ENCODE assay signal across 11 mouse cellular contexts in genomic region chr6:15719919-15720318, GRCm38 (mm10). TPM values are rescaled to one million over a fixed set of nuclear protein-coding genes. Genes with fewer than 3 reads are reported as not detected.
DNase-seq lines count a peak whose midpoint lies in the region; ATAC-seq and TF ChIP-seq lines count a peak whose summit lies in the region.
"Had no signal": no experiment of that assay in that cellular context is flagged by ENCODE, and none has a peak within 500 bp of the region (broad histone marks: within the 10 kb centered on the region; RNA-seq: fewer than 3 reads in every experiment).

No protein-coding gene starts in this region.

- no peak for TF ChIP-seq EP300 in stomach, postnatal 0 days (optimal IDR thresholded peaks at IDR 0.05)

- ATAC-seq in intestine, postnatal 0 days = peak; percentile 75
- ATAC-seq in stomach, postnatal 0 days (ENCODE audit: low FRiP score, low TSS enrichment) = peak; percentile 59

- H3K27ac ChIP-seq in intestine, postnatal 0 days (ENCODE audit: low read depth, low read length) = no peak overlapping the region
- peak overlapping the region; percentile 95; the same call in 1 of the 2 replicates for H3K27ac ChIP-seq in stomach, postnatal 0 days (replicated peaks)
- H3K27ac ChIP-seq: neural tube, embryonic 12.5 days had no signal

- no peaks in the 10 kb centered on the region for H3K4me1 ChIP-seq in intestine, postnatal 0 days (replicated peaks; ENCODE audit: control insufficient read depth, insufficient read depth, low read length)
- H3K4me1 ChIP-seq in stomach, postnatal 0 days (replicated peaks; ENCODE audit: control insufficient read depth, insufficient read depth) = no peaks in the 10 kb centered on the region

- H3K36me3 ChIP-seq in intestine, postnatal 0 days (ENCODE audit: control insufficient read depth, insufficient read depth) = no peaks in the 10 kb centered on the region
- H3K36me3 ChIP-seq in stomach, postnatal 0 days (ENCODE audit: control insufficient read depth, insufficient read depth, low read length) = no peaks in the 10 kb centered on the region
- H3K36me3 ChIP-seq: neural tube, embryonic 12.5 days had no signal

- H3K4me2 ChIP-seq in intestine, postnatal 0 days (replicated peaks; ENCODE audit: low read depth) = no peak overlapping the region; the same call in 1 of the 2 replicates
- peak overlapping the region; percentile 73; the same call in 1 of the 2 replicates for H3K4me2 ChIP-seq in stomach, postnatal 0 days (replicated peaks; ENCODE audit: low read depth)

- WGBS in intestine, postnatal 0 days = 42% methylated on average over 6 of the region's 6 CpGs
- WGBS in stomach, postnatal 0 days = 50% methylated on average over 6 of the region's 6 CpGs

- no peak for TF ChIP-seq CTCF in intestine, postnatal 0 days (IDR thresholded peaks at IDR 0.05; ENCODE audit: low read depth)
- no peak for TF ChIP-seq CTCF in stomach, postnatal 0 days (IDR thresholded peaks at IDR 0.05; ENCODE audit: low read depth)

- peak; percentile 24 for DNase-seq in kidney, adult 11 months
- DNase-seq in kidney, postnatal 10 days = no peak
- peak; percentile 15 for DNase-seq in thymus, postnatal 25 days
- no peak for DNase-seq in thymus, adult 18-20 months
- peak; percentile 19 for DNase-seq in stomach, postnatal 0 days (ENCODE audit: low spot score)
- DNase-seq in heart, adult 8-10 months (ENCODE audit: low spot score) = no peak
- DNase-seq in ovary, postnatal 36 days (ENCODE audit: low spot score) = no peak
- DNase-seq: cerebellum, adult 9-11 months; right cerebral cortex, postnatal 25 days had no signal

- H3K9me3 ChIP-seq in intestine, postnatal 0 days (ENCODE audit: control insufficient read depth) = no peaks in the 10 kb centered on the region
- H3K9me3 ChIP-seq in stomach, postnatal 0 days (ENCODE audit: control insufficient read depth, low read length) = no peaks in the 10 kb centered on the region
- H3K9me3 ChIP-seq: neural tube, embryonic 12.5 days had no signal

- no peak overlapping the region for H3K9ac ChIP-seq in intestine, postnatal 0 days (ENCODE audit: low read depth, low read length)
- H3K9ac ChIP-seq in stomach, postnatal 0 days (ENCODE audit: low read length) = no peak overlapping the region

- H3K4me3 ChIP-seq in intestine, postnatal 0 days (ENCODE audit: low read depth, low read length) = no peak overlapping the region
- no peak overlapping the region for H3K4me3 ChIP-seq in stomach, postnatal 0 days (ENCODE audit: low read depth, low read length)

- H3K27me3 ChIP-seq in intestine, postnatal 0 days (replicated peaks; ENCODE audit: control insufficient read depth, insufficient read depth, low read length) = no peaks in the 10 kb centered on the region
- H3K27me3 ChIP-seq in stomach, postnatal 0 days (ENCODE audit: control insufficient read depth, insufficient read depth, low read length) = no peaks in the 10 kb centered on the region

RNA-seq across cellular contexts. Expression of gene Mdfic, which starts 0.5 kb away (rescaled TPM):
- polyA plus RNA-seq in intestine, postnatal 0 days (2015; fragmentation: Nextera tagmentation; extraction: Ambion mirVana) = 2.3 TPM in 2 replicates
- polyA plus RNA-seq in stomach, postnatal 0 days (2015; fragmentation: Nextera tagmentation; extraction: Ambion mirVana) = 4.0 and 4.5 TPM in 2 replicates
- total RNA-seq in heart, adult 8-10 months (2022) = 10 to 100 TPM; 14.4 to 17.5 (median 15.6) TPM

Comparison
In these comparisons a context has a peak if more than half of its experiments do, and no peak if none do; other contexts are left out.
1. DNase-seq: peak in kidney, adult 11 months (single experiment), thymus, postnatal 25 days (single experiment) and stomach, postnatal 0 days (single experiment); none in kidney, postnatal 10 days (single experiment), thymus, adult 18-20 months (0 of 2), heart, adult 8-10 months (single experiment) and ovary, postnatal 36 days (single experiment).